Mouse (Mus musculus): ENCODE measurements around the gene Fat3.

Fat3 gene

GRCm38 (mm10) chr9:16028394-16028911 is 472.6 kb downstream of the Fat3 start:
- in situ Hi-C loops (cut with MboI), result no loop called here

- in situ Hi-C loops (cut with MboI), result no loop called here
Measured at GRCm38 (mm10) chr9:16026054-16026453, 475.0 kb downstream of the Fat3 start.

DNA sequence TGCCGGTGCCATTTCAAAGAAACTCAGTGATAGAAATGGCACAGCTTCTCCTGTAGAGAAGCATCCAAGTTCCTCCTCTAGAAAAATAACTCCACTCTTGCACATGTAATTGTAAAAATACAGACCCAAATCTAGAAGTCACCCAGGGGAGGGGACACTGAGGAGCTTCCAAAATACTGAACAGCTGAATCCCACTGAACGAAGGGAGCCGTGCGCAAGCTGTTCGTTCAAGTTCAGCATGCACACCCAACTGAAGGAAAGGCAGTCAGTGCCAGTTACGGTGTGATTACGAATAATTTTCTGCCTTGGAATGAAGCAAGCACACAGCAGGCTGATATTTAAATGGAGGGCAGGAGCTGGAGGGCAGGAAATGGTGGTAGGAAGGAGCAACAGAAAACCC is 476.4 kb downstream of the Fat3 start:
- in situ Hi-C loops (cut with MboI), result no loop called here

- in situ Hi-C loops (cut with MboI), result no loop called here
Measured at GRCm38 (mm10) chr9:16014115-16014514, 487.0 kb downstream of the Fat3 start.

- in situ Hi-C loops (cut with MboI), result no loop called here
Measured at GRCm38 (mm10) chr9:16011382-16011781, 489.7 kb downstream of the Fat3 start.

GRCm38 (mm10) chr9:16007516-16007915 is 493.6 kb downstream of the Fat3 start:
- in situ Hi-C loops (cut with MboI), result no loop called here

DNA sequence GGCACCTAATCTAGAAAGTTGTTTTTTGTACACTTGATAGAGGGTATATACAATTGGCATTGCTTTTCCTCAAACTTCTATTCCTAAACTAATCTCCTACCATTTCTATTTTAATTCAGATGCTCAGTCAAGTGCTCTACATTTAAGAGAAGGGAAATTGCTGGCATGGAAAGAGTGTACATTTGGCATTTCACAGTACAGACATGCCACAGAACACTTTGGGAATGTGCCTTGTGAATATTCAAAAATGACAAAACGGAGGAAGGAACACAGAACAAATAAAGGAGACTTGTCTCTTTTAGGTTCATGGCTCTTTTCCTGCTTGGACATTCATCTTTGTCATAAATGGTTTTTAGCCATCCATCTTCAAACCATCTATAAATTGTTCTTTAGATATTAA is 498.1 kb downstream of the Fat3 start:
- in situ Hi-C loops (cut with MboI), result no loop called here

GRCm38 (mm10) chr9:15994762-15995161 is 506.3 kb downstream of the Fat3 start:
- in situ Hi-C loops (cut with MboI), result no loop called here

- in situ Hi-C loops (cut with MboI), result no loop called here
Measured at GRCm38 (mm10) chr9:15994177-15994576, 506.9 kb downstream of the Fat3 start.

DNA sequence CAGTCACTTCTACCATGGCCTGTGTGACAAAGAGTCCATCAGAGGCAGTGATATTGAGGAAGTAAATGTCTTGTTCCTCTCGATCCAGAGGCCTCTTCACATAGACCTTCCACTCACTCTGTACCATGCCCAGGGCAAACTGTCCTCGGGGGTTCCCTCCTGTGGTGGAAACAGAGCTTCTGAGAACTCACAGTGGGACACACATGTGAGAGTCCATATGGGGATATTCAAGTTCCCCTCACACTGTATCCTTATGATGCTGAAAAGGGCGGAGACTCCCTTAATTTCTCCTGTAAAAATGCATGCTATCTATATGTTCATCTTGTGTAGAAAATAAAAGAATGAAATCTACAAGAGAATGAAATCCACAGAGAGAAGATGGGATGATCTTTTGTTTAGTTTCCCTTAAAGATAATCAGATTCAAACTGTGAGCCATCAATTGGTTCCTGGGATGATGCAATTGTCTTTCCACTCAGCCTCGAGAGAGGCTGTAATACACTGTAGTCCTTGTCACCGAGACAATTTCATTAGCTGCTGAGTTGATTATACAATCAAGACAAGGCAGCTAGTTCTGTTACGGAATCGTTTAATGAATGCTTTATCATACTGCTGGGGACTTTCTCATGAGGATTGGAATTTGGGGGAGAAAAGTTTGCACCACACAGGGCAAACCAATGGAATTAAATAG is 508.8 kb downstream of the Fat3 start:
- in situ Hi-C loops (cut with MboI), result no loop called here

DNA sequence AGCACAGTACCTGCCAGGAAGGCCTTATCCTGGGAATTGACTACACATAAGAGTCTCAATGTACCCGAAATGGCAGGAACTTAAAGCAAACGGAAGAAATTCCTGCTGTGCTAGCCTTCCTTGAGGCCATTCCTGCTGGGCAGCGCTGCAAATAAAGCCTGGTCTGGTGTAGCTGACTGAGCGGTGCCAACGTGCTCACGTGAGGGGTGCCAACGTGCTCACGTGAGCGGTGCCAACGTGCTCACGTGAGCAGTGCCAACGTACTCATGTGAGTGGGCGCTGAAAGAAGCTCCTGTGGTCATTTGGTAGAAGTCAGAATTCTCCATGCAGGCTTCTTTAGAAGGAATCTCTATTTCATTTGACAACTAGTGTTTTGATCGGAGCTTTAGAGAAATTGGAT is 522.8 kb downstream of the Fat3 start:
- in situ Hi-C loops (cut with MboI), result no loop called here

GRCm38 (mm10) chr9:15976959-15977663 is 524.0 kb downstream of the Fat3 start:
- in situ Hi-C loops (cut with MboI), result no loop called here

GRCm38 (mm10) chr9:15975999-15976398 is 525.1 kb downstream of the Fat3 start:
- in situ Hi-C loops (cut with MboI), result no loop called here

DNA sequence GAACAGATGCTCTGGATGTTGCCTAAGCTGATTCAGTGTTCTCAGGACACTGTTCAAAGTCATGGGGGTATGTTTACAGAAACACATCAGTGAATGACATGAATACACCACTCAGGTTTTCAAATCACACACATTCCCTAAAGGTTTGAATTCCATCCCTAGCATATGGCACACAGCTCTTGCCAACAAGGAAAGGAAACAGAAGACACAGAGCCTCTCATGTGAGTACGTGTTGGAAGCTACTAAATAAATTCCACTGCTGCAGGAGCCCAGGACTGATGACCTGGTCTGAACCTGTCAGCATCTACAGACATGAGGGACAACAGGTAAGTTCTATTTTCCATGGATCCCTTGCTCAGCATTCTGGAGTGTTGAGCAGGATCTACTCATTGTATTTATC is 528.9 kb downstream of the Fat3 start:
- in situ Hi-C loops (cut with MboI), result no loop called here

DNA sequence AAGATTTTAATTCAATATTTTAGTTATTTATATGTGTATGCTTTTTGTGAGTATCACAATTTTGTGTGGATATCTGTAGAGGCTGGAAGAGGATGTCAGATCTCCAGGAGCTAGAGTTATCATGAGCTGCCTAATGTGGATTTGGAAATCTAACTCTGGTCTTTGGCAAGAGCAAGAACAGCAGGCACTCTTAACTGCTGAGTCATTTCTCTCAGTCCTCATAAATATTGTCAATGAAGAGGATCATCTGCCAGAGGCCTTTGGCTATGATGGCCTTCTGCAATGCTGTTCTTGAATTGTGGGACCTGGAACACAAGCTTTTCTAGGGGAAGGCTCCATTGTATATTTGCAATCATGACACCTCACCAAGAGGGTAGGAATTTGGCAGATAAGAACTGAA is 529.7 kb downstream of the Fat3 start:
- in situ Hi-C loops (cut with MboI), result no loop called here

- in situ Hi-C loops (cut with MboI), result no loop called here
Measured at GRCm38 (mm10) chr9:15964198-15964597, 536.9 kb downstream of the Fat3 start.

GRCm38 (mm10) chr9:15962886-15963285 is 538.2 kb downstream of the Fat3 start:
- in situ Hi-C loops (cut with MboI), result no loop called here

GRCm38 (mm10) chr9:15958224-15958787 is 542.8 kb downstream of the Fat3 start:
- in situ Hi-C loops (cut with MboI), result no loop called here

DNA sequence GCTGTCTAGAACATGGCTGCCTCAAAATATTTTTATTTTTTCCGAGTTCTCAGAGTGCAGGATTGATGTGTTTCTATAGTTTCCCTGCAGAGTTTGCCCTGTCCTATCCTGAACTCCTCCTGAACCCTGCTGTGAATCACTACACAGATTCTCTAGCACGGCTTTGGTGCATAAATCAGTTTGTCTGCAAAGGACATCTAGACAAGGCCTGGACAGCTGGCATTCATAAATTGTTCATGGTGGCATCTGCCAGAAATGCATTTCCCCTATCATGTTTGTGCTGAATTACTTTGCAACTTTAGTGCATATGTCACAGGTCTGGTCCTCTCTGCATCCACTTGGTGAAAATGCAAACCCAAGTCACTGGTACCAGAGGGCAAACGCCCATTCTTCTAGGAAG is 543.3 kb downstream of the Fat3 start:
- in situ Hi-C loops (cut with MboI), result no loop called here

- in situ Hi-C loops (cut with MboI), result no loop called here
Measured at GRCm38 (mm10) chr9:15955147-15955782, 545.8 kb downstream of the Fat3 start.

DNA sequence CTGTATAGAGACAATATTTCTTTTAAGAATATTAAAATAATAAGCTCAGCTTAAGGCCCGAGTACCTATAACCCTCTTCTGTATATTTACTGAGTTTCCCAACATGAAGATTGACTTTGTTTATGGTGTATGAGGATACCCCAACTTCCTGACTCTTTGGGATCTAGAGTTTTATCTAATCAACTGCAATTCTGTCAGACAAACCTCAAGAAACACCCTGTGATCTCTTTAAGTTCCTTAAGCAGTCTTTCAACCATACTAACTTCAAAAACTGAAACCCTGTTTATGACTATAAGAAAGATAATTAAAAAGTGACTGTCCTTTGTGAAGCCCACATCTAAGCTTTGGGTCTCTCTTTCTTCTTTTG is 546.8 kb downstream of the Fat3 start:
- in situ Hi-C loops (cut with MboI), result no loop called here

- in situ Hi-C loops (cut with MboI), result no loop called here
Measured at GRCm38 (mm10) chr9:15953585-15954337, 547.3 kb downstream of the Fat3 start.
